ENCODE assay signal across 20 mouse cellular contexts in the genomic region with DNA sequence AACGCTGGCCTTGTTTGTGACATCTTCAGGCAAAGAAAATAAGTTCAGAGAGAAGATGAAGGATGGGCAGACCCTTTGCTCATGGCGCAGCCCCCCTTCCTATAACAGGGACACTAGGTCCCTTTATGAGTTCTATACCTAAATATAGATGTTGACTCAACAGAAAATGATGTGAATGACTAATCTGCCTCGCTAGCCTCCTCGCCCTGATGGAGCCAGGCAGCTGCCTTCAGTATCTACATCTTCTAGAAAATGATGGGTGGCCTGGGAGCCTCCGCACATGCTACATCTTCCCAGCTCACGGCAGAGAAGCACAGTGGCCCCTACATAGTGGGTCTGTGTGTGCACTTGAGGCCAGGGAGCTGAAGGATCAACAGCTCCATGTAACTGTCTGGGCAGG.
A peak's percentile ranks its signal among the peaks of the same experiment; 100 is the strongest.
DNase-seq lines count a peak whose midpoint lies in the region; ATAC-seq lines count a peak whose summit lies in the region.
"Had no signal": no experiment of that assay in that cellular context is flagged by ENCODE, and none has a peak within 500 bp of the region (broad histone marks: within the 10 kb centered on the region; RNA-seq: fewer than 3 reads in every experiment).

No protein-coding gene starts in this region.

- WGBS in hindbrain, embryonic 13.5 days: 80% methylated on average over 6 of the region's 6 CpGs
- 91% methylated on average over 6 of the region's 6 CpGs for WGBS in hindbrain, embryonic 11.5 days
- WGBS in hindbrain, embryonic 16.5 days: 84% methylated on average over 6 of the region's 6 CpGs

- no peak for DNase-seq in hindbrain, embryonic 11.5 days (ENCODE audit: low spot score)
- DNase-seq in thymus, postnatal 4 days: peak; percentile 31
- no peak for DNase-seq in thymus, postnatal 25 days
- no peak for DNase-seq in testis, postnatal 10 days (ENCODE audit: low spot score)
- DNase-seq in gastrocnemius, postnatal 14 days: no peak
- DNase-seq: adrenal gland, postnatal 14 days; cerebellum, adult 11 months; cerebellum, postnatal 25 days; embryo, embryonic 11 days; heart, adult 2 months; kidney, adult 2 months; kidney, postnatal 10 days; liver, embryonic 13.5 days; lung, postnatal 36 days; thymus, postnatal 14 days had no signal

- intact Hi-C loops in gastrocnemius, postnatal 14 days (cut with DNase I; ENCODE audit: low total_unique reads): no loop called here

- H3K36me3 ChIP-seq in hindbrain, embryonic 13.5 days: peaks cover 60% of the 10 kb centered on the region
- no peaks in the 10 kb centered on the region for H3K36me3 ChIP-seq in hindbrain, embryonic 11.5 days (ENCODE audit: control insufficient read depth, insufficient read depth, low read length)
- 0 out of 2 replicates have a peak, but pooled peaks cover 6% of the 10 kb centered on the region for H3K36me3 ChIP-seq in hindbrain, embryonic 16.5 days (ENCODE audit: control insufficient read depth, insufficient read depth, low read length)
- H3K36me3 ChIP-seq: limb, embryonic 12.5 days; liver, embryonic 13.5 days had no signal

- 0 out of 2 replicates have a peak overlapping the region, but pooled peaks have one; percentile 19 for H3K9ac ChIP-seq in hindbrain, embryonic 13.5 days
- no peak overlapping the region for H3K9ac ChIP-seq in hindbrain, embryonic 11.5 days (ENCODE audit: low read depth, low read length)
- no peak overlapping the region for H3K9ac ChIP-seq in hindbrain, embryonic 16.5 days (ENCODE audit: low read depth, low read length)
- H3K9ac ChIP-seq: limb, embryonic 12.5 days; liver, embryonic 13.5 days; lung, embryonic 14.5 days had no signal

- no peaks in the 10 kb centered on the region for H3K9me3 ChIP-seq in hindbrain, embryonic 13.5 days
- no peaks in the 10 kb centered on the region for H3K9me3 ChIP-seq in hindbrain, embryonic 11.5 days (ENCODE audit: control insufficient read depth, low read length)
- no peaks in the 10 kb centered on the region for H3K9me3 ChIP-seq in hindbrain, embryonic 16.5 days (ENCODE audit: control insufficient read depth, low read length)
- H3K9me3 ChIP-seq: limb, embryonic 12.5 days; liver, embryonic 13.5 days had no signal

- H3K4me2 ChIP-seq in hindbrain, embryonic 13.5 days: no peak overlapping the region
- H3K4me2 ChIP-seq in hindbrain, embryonic 11.5 days (replicated peaks; ENCODE audit: low read depth, low read length): no peak overlapping the region
- H3K4me2 ChIP-seq in hindbrain, embryonic 16.5 days (ENCODE audit: low read length): no peak overlapping the region
- H3K4me2 ChIP-seq: limb, embryonic 12.5 days; liver, embryonic 13.5 days; lung, embryonic 14.5 days had no signal

- H3K4me1 ChIP-seq in hindbrain, embryonic 13.5 days (replicated peaks): peaks cover 48% of the 10 kb centered on the region
- H3K4me1 ChIP-seq in hindbrain, embryonic 11.5 days (replicated peaks; ENCODE audit: control insufficient read depth, insufficient read depth, low read length): no peaks in the 10 kb centered on the region
- peaks cover 3% of the 10 kb centered on the region; the same call in 1 of the 2 replicates for H3K4me1 ChIP-seq in hindbrain, embryonic 16.5 days (ENCODE audit: control insufficient read depth, insufficient read depth, low read depth, low read length)
- H3K4me1 ChIP-seq: liver, embryonic 13.5 days had no signal

- H3K27me3 ChIP-seq in hindbrain, embryonic 13.5 days: no peaks in the 10 kb centered on the region
- H3K27me3 ChIP-seq in hindbrain, embryonic 11.5 days (ENCODE audit: control insufficient read depth, insufficient read depth, low read length): no peaks in the 10 kb centered on the region
- no peaks in the 10 kb centered on the region for H3K27me3 ChIP-seq in hindbrain, embryonic 16.5 days (replicated peaks; ENCODE audit: control insufficient read depth, insufficient read depth, low read length)
- H3K27me3 ChIP-seq: limb, embryonic 12.5 days; liver, embryonic 13.5 days had no signal

- no peak for ATAC-seq in hindbrain, embryonic 13.5 days (ENCODE audit: low FRiP score)
- no peak for ATAC-seq in hindbrain, embryonic 11.5 days (ENCODE audit: low FRiP score)
- ATAC-seq in hindbrain, embryonic 16.5 days: 0 out of 2 replicates have a peak, but pooled peaks have one; percentile 25
- ATAC-seq: CD4-positive, CD25-positive, alpha-beta regulatory T cell, adult 4 months had no signal

- no peak overlapping the region for H3K4me3 ChIP-seq in hindbrain, embryonic 13.5 days
- no peak overlapping the region for H3K4me3 ChIP-seq in hindbrain, embryonic 11.5 days (ENCODE audit: low read depth, low read length)
- H3K4me3 ChIP-seq in hindbrain, embryonic 16.5 days (ENCODE audit: low read length): no peak overlapping the region
- H3K4me3 ChIP-seq: heart, adult 2 months; limb, embryonic 12.5 days; liver, embryonic 13.5 days had no signal

- H3K27ac ChIP-seq in hindbrain, embryonic 13.5 days: peak overlapping the region; percentile 60
- H3K27ac ChIP-seq in hindbrain, embryonic 11.5 days (ENCODE audit: low read depth, low read length): no peak overlapping the region
- H3K27ac ChIP-seq in hindbrain, embryonic 16.5 days (ENCODE audit: low read depth, low read length): 0 out of 2 replicates have a peak overlapping the region, but pooled peaks have one; percentile 4
- H3K27ac ChIP-seq: heart, adult 2 months; limb, embryonic 12.5 days; liver, embryonic 13.5 days had no signal
